Mouse (Mus musculus): ENCODE measurements around the gene Prep.
A peak's percentile ranks its signal among the peaks of the same experiment; 100 is the strongest.

Prep gene

DNA sequence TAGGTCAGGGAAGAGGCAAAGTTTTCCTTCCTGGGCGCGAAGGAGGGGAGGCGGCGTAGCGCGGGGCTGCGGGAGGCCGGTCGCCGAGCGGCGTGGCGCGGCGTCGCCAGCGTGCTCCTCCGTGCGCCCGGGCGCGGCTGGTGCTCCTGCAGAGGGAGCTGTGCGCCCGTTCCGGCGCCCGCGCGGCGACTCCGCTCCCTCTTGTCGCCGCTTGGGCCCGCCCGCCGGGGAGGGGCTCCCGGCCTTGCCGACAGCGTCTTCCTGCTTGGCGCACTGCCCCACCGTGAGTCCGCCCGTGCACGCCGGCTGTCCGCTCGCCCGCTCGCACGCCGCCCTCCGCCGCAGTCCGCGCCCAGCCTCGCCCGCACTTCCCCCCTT is at the start of gene Prep:
Gene Prep, plus strand, starts transcription at position 273 of the 378 bp plus-strand sequence.
- DNase-seq (ENCODE audit: low spot score in 2 of 2), result peak; percentile 87 to 88

- DNase-seq (ENCODE audit: low spot score in 2 of 2), result no peak
These were observed 49.7 kb upstream of the Prep start for GRCm38 (mm10) chr10:45017352-45017751.

DNA sequence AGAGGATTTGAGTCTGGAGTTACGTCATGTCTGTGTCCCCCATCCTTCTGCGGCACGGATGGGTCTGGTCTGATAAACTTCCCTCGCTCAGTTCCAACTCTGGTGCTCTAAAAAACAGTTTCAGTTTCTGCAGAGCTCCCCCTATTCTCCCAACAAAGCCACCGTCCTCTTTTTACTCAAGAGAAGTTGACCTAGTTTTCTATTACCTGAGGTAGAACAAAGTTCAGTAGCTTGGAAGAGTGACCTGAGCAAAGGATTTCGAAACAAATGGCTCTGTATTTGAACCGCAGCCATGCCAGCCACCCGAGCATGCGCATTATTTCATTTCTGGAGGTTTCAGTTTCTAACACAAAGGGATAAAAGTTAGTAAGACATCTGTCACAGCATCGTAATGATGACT is 49.2 kb upstream of the Prep start:
- no peak for DNase-seq (ENCODE audit: low spot score in 2 of 2)

GRCm38 (mm10) chr10:45019418-45019817 is 47.6 kb upstream of the Prep start:
- no peak for DNase-seq (ENCODE audit: low spot score in 2 of 2)

- DNase-seq (ENCODE audit: low spot score in 2 of 2), result no peak
These were observed 47.2 kb upstream of the Prep start for GRCm38 (mm10) chr10:45019849-45020248.

GRCm38 (mm10) chr10:45020291-45020690 is 46.7 kb upstream of the Prep start:
- no peak for DNase-seq (ENCODE audit: low spot score in 2 of 2)

- DNase-seq (ENCODE audit: low spot score in 2 of 2), result no peak
These were observed 41.8 kb upstream of the Prep start for GRCm38 (mm10) chr10:45025184-45025583.

GRCm38 (mm10) chr10:45026935-45027334 is 40.1 kb upstream of the Prep start:
- DNase-seq (ENCODE audit: low spot score in 2 of 2), result no peak

DNA sequence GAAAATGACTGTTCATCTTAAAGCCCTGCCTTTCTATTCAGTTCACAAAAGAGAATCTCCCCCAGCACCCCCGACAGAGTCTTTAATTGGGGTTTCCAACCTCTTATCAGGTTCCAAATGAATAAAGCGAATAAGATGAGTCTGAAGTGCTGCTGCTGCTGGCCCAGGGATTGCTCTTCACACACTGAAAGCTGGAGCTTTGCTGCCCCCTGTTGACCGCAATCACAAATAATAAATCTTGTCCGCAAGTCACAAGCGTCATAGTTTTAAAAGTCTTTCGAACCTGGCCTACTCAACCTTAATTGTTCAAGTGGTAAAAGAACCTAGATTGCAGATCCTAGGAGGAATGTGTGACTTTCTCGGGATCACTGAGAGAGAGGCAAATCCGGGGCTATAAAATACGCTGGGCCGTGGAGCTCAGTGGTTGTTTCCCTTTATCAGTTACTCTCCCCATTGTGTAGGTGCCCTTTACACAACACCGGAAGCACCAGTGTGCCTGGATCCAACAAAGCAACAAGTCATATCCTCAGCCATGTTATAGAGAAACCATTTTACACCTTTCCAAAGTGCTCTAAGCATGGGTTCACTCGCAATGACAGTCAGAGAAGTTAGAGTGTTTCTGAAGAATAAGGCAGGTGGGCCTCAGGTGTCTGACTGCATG is 21.6 kb upstream of the Prep start:
- DNase-seq (ENCODE audit: low spot score in 2 of 2), result peak; percentile 84 to 88

DNA sequence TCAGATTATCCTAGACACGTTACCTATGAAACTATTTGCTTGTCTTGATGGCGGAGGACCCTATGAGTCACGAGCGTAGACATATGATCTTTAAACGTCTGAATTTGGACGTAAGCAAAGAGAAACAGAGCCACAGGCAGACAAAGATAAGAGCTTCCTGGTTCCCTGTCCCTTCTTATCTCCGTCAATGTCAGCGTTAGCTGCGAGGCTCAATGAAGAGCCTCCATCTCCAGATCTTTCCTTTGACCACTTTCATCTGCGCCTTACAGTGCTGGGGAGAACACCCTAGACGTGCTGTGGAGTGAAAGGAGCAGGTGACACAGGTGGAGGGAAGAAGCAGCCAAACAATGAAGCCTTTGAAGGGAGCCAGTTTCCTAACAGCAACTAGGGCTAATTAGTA is 18.8 kb upstream of the Prep start:
- no peak for DNase-seq (ENCODE audit: low spot score in 2 of 2)

- DNase-seq (ENCODE audit: low spot score in 2 of 2), result no peak
These were observed 18.4 kb upstream of the Prep start for GRCm38 (mm10) chr10:45048622-45049021.

- peak; percentile 60 to 72 for DNase-seq (ENCODE audit: low spot score in 2 of 2)
These were observed 15.8 kb upstream of the Prep start for GRCm38 (mm10) chr10:45051125-45051744.

GRCm38 (mm10) chr10:45058361-45058760 is 8.6 kb upstream of the Prep start:
- DNase-seq (ENCODE audit: low spot score in 2 of 2), result no peak

DNA sequence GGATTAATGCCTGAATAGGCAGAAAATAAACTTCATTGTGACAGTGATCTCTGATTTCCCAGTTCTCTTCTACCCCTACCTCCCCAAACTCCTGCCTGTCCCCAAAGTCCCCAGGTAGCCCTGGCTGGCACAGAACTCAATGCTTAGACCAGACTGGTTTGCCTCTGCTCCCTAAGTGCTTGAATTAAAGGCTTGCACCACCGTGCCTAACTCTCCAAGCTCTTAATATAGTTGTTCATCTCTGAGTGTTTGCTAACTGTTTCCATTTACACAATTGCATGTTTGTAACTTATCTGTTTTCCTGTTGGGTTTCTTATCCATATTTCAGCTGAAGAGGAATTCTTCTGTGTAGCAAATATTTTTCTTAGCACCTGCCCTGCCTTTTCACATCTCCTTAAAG is 6.2 kb upstream of the Prep start:
- no peak for DNase-seq (ENCODE audit: low spot score in 2 of 2)

DNA sequence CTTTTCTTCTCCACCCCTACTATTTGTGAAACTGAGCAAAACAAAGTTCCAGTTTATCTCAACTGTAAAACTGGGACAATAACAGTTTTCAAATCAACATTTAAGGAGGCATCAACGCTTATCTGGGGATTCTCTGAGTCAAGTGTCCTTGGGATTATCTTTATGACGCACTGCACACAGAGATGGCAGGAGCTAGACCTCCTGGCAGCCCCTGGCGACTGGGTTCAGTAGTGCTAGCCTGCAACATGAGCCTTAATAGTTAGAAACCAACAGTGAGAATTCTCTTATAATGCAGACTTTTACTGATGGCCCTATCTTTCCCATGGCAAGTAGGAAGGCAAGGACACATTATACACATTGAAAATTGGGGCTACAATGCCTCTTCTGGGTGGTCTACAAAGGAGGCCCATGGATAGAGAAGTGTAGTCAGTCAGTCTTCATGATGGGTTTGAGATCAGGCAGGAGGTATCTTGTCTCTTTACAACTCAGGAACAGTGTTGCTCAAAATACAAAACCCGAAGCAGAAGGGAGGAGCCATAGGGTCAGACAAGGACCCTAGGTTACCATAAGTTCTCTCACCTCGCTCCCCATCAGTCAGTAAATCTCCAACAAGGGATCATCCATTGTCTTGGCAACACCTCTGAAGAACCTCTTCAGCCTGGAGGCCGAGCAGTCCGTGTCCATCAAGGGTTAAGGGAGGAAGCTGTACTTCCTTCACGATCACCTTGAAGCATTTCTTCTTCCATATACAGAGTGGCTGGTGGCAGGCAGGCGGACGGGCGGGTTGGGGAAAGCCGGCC is 672 bp upstream of the Prep start:
- DNase-seq (ENCODE audit: low spot score in 2 of 2), result no peak

- DNase-seq (ENCODE audit: low spot score in 2 of 2), result no peak
These were observed 478 bp downstream of the Prep start for GRCm38 (mm10) chr10:45067436-45067925.

GRCm38 (mm10) chr10:45069557-45069956 is 2.6 kb downstream of the Prep start:
- no peak for DNase-seq (ENCODE audit: low spot score in 2 of 2)

DNA sequence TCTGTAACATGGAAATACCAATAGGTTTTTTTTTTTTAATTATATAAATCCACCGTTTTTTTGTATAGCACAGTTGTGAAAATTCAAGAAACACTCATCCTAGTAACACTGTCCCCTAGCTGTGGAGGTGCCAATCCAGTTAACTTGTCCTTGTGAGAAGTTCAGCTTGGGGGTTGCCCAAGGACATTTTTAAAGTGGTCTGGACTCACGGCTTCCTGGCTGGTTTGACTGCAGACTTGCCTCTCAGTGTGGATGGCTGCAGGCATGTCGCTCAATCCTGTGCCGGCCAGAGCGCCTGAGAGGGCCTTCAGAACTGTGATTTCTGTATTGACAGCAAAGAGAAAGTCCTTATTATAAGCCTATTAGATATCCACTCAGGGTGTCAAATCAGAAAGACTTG is 3.4 kb downstream of the Prep start:
- no peak for DNase-seq (ENCODE audit: low spot score in 2 of 2)

DNA sequence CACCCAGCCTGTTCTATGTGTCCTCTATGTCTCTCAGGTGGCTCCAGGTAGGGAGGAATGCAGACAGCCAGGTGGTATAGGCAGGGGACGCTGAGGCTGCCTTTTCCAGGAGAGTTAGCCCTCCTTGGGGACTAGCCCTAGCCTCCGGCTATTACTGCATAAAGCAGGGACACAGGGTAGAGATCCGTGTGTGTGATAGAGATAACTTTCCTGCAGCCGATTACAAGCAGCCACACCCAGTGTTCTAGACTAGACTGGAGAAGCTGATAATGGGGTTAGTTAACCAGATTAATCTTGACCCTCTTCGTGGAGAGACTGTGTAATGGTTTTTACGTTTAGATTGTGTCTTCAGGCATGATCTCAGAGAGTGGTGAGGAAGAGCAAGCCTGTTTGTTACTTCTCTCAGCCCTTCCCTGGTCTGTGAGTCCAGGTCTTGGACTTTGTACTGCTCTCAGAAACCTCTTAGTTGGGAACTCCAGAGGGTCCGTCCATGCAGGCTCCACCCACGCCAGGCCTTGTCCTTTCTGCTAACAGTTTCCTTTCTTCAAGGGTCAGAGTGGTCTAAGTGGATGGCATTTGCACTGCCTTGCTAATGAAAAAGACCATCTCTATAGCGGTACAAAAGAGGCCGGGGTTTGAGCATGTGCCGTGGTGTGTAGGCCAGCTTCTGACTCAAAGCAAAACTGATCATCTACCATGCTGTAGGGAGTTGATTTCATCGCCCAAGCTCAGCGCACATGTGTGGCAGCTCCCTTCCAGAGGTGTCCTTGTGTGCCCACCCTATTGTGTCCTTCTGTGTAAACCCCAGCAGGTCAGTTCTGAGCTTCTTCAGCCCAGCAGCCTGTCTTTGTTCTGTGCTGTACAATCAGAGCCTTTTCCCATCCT is 4.2 kb downstream of the Prep start:
- DNase-seq (ENCODE audit: low spot score in 2 of 2), result no peak

- no peak for DNase-seq (ENCODE audit: low spot score in 2 of 2)
These were observed 5.3 kb downstream of the Prep start for GRCm38 (mm10) chr10:45072339-45072738.

- DNase-seq (ENCODE audit: low spot score in 2 of 2), result no peak
These were observed 7.5 kb downstream of the Prep start for GRCm38 (mm10) chr10:45074543-45074942.
